Mouse (Mus musculus): ENCODE results near the gene Tacc2. TPM values are rescaled to one million over a fixed set of nuclear protein-coding genes. Genes with fewer than 3 reads are reported as not detected.

Gene Tacc2
- polyA plus RNA-seq, 1 experiment, result not detected

GRCm38 (mm10) chr7:130801811-130802210 lies 224.6 kb downstream of the Tacc2 start:
- TF ChIP-seq POLR2A (IDR thresholded peaks at IDR 0.05; ENCODE audit: insufficient read depth, low read depth, low read length), result no peak
- no peak for TF ChIP-seq CTCF (IDR thresholded peaks at IDR 0.05; ENCODE audit: insufficient read depth, low read depth, low read length)
- no peak overlapping the region for H3K27ac ChIP-seq (ENCODE audit: insufficient read depth, low read depth, low read length)
- H3K4me3 ChIP-seq (ENCODE audit: insufficient read depth, low read depth, low read length), result no peak overlapping the region
- H3K4me1 ChIP-seq (ENCODE audit: control insufficient read depth, insufficient read depth, low read length), result peaks cover 9% of the 10 kb centered on the region
- 94% methylated on average over 4 of the region's 4 CpGs for WGBS

- Histone ChIP-seq H3K27ac (ENCODE audit: insufficient read depth, low read depth, low read length) (no peak overlapping the region), H3K4me1 (ENCODE audit: control insufficient read depth, insufficient read depth, low read length) (peaks cover 17% of the 10 kb centered on the region), H3K4me3 (ENCODE audit: insufficient read depth, low read depth, low read length) (no peak overlapping the region)
- TF ChIP-seq POLR2A (IDR thresholded peaks at IDR 0.05; ENCODE audit: insufficient read depth, low read depth, low read length) (no peak), CTCF (IDR thresholded peaks at IDR 0.05; ENCODE audit: insufficient read depth, low read depth, low read length) (no peak)
- WGBS, result 62% methylated on average over 8 of the region's 8 CpGs
Observed at GRCm38 (mm10) chr7:130803251-130803825, 226.1 kb downstream of the Tacc2 start.

GRCm38 (mm10) chr7:130804991-130805390 lies 227.8 kb downstream of the Tacc2 start:
- WGBS, result 86% methylated on average over 5 of the region's 5 CpGs
- TF ChIP-seq POLR2A (IDR thresholded peaks at IDR 0.05; ENCODE audit: insufficient read depth, low read depth, low read length) (no peak), CTCF (IDR thresholded peaks at IDR 0.05; ENCODE audit: insufficient read depth, low read depth, low read length) (no peak)
- Histone ChIP-seq H3K4me1 (ENCODE audit: control insufficient read depth, insufficient read depth, low read length) (peaks cover 20% of the 10 kb centered on the region), H3K4me3 (ENCODE audit: insufficient read depth, low read depth, low read length) (no peak overlapping the region), H3K27ac (ENCODE audit: insufficient read depth, low read depth, low read length) (no peak overlapping the region)

- Histone ChIP-seq H3K4me3 (ENCODE audit: insufficient read depth, low read depth, low read length) (no peak overlapping the region), H3K4me1 (ENCODE audit: control insufficient read depth, insufficient read depth, low read length) (peaks cover 20% of the 10 kb centered on the region), H3K27ac (ENCODE audit: insufficient read depth, low read depth, low read length) (peak overlapping the region; percentile 94)
- WGBS, result 19% methylated on average over 8 of the region's 8 CpGs
- TF ChIP-seq POLR2A (IDR thresholded peaks at IDR 0.05; ENCODE audit: insufficient read depth, low read depth, low read length), result no peak
- TF ChIP-seq CTCF (IDR thresholded peaks at IDR 0.05; ENCODE audit: insufficient read depth, low read depth, low read length), result no peak
Observed at GRCm38 (mm10) chr7:130807749-130808148, 230.5 kb downstream of the Tacc2 start.

GRCm38 (mm10) chr7:130808694-130809093 lies 231.5 kb downstream of the Tacc2 start:
- 46% methylated on average over 6 of the region's 6 CpGs for WGBS
- peak overlapping the region; percentile 94 for H3K27ac ChIP-seq (ENCODE audit: insufficient read depth, low read depth, low read length)
- no peak overlapping the region for H3K4me3 ChIP-seq (ENCODE audit: insufficient read depth, low read depth, low read length)
- TF ChIP-seq CTCF (IDR thresholded peaks at IDR 0.05; ENCODE audit: insufficient read depth, low read depth, low read length) (no peak), POLR2A (IDR thresholded peaks at IDR 0.05; ENCODE audit: insufficient read depth, low read depth, low read length) (no peak)
- H3K4me1 ChIP-seq (ENCODE audit: control insufficient read depth, insufficient read depth, low read length), result peaks cover 17% of the 10 kb centered on the region

DNA sequence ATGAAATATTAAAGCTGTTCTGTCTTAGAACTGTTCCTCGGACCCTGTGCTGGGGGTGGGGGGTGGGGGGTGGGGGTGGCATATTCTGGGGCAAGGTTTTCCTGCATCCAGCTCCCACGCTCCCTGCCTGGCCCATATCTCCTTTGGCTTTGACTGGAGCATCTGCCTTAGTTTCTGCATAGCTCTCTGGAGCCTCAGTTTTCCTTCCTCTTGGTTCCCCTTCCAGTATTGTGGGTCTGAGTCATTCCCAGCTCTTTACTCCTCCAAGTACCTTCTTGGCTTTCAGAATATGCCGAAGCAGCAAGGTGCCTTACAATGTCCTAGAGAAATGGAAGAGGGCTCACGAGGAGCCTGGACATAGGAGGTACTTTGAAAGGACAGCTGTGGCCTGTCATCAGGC lies 233.0 kb downstream of the Tacc2 start:
- WGBS, result 76% methylated on average over 4 of the region's 4 CpGs
- no peak for TF ChIP-seq POLR2A (IDR thresholded peaks at IDR 0.05; ENCODE audit: insufficient read depth, low read depth, low read length)
- TF ChIP-seq CTCF (IDR thresholded peaks at IDR 0.05; ENCODE audit: insufficient read depth, low read depth, low read length), result no peak
- Histone ChIP-seq H3K4me1 (ENCODE audit: control insufficient read depth, insufficient read depth, low read length) (peaks cover 15% of the 10 kb centered on the region), H3K4me3 (ENCODE audit: insufficient read depth, low read depth, low read length) (no peak overlapping the region), H3K27ac (ENCODE audit: insufficient read depth, low read depth, low read length) (no peak overlapping the region)

GRCm38 (mm10) chr7:130812407-130812806 lies 235.2 kb downstream of the Tacc2 start:
- TF ChIP-seq POLR2A (IDR thresholded peaks at IDR 0.05; ENCODE audit: insufficient read depth, low read depth, low read length), result no peak
- TF ChIP-seq CTCF (IDR thresholded peaks at IDR 0.05; ENCODE audit: insufficient read depth, low read depth, low read length), result no peak
- Histone ChIP-seq H3K27ac (ENCODE audit: insufficient read depth, low read depth, low read length) (no peak overlapping the region), H3K4me3 (ENCODE audit: insufficient read depth, low read depth, low read length) (no peak overlapping the region), H3K4me1 (ENCODE audit: control insufficient read depth, insufficient read depth, low read length) (peaks cover 9% of the 10 kb centered on the region)
- 41% methylated on average over 16 of the region's 16 CpGs for WGBS

Other genes starting within 250 kb of the Tacc2 start
- gene Ate1, start 57.1 kb upstream of the Tacc2 start, polyA plus RNA-seq (2012; ENCODE audit: insufficient read depth, insufficient read length, low replicate concordance, missing spikeins), result not detected in 2 replicates
- gene Nsmce4a, start 4.3 kb upstream of the Tacc2 start, polyA plus RNA-seq (2012; ENCODE audit: insufficient read depth, insufficient read length, low replicate concordance, missing spikeins), result 530 TPM in 1 of 2 replicates, not detected in the other
- gene Btbd16, start 196.6 kb downstream of the Tacc2 start, polyA plus RNA-seq (2012; ENCODE audit: insufficient read depth, insufficient read length, low replicate concordance, missing spikeins), result not detected in 2 replicates